Mouse (Mus musculus) right cerebral cortex, postnatal 10 days (tissue): Measurements from ENCODE around the gene Dpp10.
A peak's percentile ranks its signal among the peaks of the same experiment; 100 is the strongest.

Source experiments
- DNase-seq, 2 experiments: peaks; one replicate each; pipeline ENCODE4 v3.0.0; 2021; ENCODE audit warnings: low spot score in 2 of 2

Gene Dpp10

DNA sequence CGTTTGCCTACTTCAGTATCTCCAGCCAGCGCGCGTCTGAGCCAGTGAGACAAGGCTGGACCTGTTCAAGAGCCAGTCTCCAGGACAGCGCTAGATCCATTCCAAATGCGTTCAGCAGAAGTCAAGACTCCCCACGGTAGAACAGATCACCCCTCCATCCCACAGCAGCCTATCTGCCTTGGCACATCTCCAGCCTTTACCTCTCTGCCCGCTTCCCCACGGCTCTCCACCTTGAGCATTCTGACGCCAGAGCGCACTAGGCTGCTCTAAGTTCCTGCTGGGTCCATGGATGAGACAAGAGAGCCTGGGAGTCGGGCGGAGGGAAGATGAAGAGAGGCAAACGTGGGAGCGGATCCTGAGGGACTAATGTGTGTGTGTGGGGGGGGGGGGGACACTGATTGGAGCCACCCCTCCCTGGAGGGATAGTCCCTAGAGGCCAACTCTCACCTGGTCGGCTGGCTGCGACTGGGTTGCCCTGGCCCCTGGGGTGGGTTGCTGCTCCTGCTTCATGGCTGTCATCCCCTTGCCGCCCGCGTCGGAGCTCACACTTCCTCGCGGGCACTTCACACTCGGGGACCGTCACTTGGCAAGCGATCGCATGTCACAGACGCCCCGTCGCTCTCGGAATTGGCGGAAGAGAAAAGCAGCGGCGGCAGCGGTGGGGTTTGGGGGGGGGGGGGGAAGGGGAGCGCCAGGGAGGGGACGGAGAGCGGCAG lies at the start of gene Dpp10:
Gene Dpp10, minus strand, starts transcription at position 635 of the 716 bp plus-strand sequence.
- DNase-seq, result peak; percentile 66 to 70

DNA sequence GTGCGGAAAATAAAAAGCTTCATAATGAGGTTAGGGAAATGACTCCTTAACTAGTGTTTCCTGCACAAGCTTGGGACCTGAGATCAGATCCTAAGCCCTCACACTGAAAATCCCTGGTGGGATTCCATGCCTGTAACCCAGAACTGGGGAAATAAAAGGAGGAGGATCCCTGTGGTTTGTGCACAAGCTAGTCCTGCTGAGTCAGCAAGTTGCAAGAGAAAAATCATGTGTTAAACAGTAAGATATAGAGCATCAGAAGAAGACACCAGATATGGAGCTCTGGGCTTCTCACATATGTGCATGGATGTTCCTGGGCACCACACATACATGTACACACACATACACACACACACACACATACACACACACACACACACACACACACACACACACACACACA lies 3.2 kb upstream of the Dpp10 start:
- DNase-seq, result no peak

DNA sequence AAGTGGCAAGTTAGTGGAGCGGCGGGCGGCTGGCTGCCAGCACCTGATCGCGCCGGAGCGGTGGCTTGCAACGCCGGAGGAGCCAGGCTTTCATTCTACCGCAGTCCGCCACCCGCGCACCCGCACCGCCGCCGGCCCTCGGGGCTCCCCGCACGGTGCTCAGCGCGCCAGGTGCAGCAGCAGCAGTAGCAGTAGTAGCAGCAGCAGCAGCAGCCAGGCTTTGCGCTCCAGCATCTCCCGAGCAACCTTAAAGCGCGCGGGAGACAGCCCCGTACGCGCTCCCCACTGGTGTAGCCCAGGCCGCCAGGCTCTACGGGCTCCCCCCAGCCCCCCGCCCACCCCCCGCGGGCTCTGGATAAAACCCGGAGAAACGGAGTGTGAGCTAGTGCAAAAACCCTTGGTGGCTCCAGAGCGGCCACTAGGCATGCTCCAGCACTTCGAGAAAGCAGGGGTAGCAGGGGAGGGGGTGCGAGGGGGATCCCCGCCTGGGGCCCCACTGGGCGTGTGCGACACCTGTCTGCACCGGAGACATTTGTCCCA lies 472 bp upstream of the Dpp10 start:
- DNase-seq, result peak; percentile 70 to 83

DNA sequence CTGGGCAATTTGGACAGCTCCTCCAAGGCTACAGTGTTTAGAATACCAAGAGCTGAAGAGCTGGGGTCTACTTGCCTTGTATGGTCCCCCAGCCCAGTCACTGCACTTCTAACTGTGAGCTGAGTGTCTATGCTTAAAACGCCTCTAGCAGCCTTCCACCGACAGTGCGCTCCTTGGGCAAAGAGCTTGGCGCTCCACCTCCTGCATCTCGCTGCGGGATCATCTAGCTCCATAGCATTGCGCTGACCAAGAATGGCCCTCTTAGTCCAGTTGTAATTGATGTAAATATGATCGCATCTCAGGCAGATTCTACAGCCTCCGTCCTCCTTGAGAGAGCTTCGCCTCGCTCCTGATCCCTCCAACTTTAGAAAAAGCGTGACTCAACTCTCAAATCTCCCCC lies 1.2 kb downstream of the Dpp10 start:
- peak; percentile 44 to 47 for DNase-seq

DNA sequence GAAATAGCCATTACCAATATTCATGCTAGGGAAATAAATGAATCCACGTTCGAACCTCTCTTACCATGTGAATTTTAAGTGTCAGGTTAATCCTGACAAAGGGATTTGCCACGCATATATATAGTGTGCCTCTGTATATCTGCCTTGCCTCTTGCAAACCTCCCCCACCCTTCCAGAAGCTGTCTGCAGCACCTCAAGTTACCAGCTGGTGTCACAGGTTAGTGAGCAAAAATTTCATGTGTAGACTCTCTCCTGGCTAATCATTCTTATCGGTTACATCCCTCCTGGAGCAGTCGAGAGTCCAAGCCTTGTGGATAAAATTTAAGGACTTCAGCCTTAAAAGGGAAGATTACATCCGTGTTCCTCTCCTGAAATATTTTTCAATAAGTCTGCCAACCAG lies 1.9 kb downstream of the Dpp10 start:
- peak in 1 of 2 experiments; percentile 25 for DNase-seq

DNA sequence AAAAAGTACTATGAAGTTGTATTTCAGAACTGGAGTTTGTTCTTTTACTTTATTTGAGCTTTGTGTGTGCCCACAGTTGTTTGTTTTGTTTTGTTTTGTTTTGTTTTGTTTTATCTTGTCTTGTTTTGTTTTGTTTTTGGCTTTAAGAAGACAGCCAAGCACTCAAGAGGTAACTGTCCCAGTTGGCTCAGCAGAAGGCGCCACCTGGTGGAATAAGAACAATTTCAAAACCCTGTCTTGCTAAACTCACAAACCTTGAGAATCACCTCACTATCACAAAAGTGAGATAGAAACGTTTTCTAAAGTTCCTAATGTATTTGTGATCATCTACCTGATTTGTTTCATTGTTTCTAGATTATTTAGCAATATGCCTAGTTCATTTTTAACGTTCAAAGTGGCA lies 3.8 kb downstream of the Dpp10 start:
- peak; percentile 56 for DNase-seq

DNA sequence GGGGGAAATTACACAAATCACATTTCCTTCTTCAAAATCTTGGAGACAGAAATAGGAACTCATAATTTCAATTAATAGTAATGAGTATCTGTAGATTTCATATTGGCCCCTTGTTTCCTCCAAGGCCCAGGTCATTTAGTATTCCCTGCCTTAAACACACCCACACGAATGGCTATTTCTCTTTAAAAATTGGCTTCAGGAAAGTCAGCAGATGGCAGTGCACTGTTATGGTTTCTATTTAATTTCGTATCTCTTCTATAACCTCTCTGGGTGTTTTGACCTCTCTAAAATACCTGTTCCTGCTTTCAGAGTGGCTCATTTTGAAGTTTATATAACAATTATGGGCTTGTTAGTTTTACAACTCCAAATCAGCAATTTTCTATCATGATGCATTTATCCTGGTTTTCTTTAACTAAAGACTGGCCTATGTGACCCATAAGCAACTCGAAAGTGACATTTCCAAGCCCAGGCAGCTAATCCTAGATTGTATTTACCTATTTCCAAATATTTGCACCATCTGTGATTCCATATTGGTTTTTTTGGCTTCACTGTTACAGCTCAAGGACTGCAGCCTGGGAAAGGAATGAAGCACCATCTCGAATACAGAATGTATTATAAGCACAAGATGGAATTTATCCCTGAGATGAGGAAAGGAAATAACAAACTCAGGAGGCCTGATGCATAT lies 9.9 kb downstream of the Dpp10 start:
- no peak for DNase-seq

DNA sequence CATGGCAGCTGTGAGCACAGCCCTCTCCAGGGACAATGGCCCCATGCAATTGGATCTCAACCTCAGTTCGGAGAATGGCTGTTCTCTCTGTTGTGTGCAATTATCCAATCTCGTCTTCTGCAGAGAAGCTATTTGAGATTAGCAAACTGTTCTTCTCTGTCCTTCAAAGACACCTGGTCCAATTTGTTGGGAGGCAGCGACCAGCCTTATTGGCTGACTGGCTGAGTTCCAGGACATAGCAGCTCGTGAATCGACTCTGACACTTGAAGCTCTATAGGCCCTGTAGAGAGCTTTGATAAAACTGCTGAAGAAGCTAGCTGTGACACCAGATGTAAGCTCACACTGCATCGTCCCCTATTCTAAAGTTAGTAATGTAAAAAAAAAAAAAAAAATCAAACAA lies 12.7 kb downstream of the Dpp10 start:
- DNase-seq, result no peak

DNA sequence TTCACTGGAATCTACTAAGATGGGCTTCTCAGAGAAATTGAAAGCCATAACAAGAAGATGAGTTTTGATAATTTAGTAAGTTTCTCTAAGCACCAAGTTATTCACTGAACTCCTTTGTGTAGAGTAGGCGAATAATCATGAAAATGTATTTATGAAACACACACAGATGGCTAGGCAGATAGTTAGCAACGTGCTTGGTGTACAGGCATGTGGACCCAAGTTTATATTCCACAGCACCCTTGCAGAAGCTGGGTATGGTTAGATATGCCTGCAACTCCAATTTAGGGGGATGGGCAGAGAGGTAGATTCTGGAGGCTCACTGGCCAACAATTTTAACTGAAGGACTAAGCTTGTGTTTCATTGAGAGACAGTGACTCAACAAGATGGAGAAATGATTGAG lies 13.4 kb downstream of the Dpp10 start:
- DNase-seq, result no peak

DNA sequence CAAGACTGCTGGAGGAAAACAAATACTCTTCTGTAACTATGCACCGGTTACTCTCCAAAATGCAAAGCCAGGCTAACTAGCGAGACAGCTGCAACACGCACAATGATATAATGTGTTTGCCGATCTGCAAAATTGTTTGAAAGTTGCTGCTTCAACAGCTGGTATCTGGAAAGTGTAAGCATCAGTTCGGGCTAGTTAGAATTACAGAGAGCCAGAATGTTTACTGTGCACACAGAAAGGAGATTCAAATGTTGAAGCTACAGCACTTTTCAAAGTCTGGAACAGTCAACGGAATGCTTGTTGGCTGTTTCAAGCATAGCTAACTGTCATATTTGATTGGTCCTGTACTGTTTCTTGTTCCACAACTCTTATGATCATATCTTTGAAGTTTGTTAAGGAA lies 42.6 kb downstream of the Dpp10 start:
- peak in 1 of 2 experiments; percentile 22 for DNase-seq

DNA sequence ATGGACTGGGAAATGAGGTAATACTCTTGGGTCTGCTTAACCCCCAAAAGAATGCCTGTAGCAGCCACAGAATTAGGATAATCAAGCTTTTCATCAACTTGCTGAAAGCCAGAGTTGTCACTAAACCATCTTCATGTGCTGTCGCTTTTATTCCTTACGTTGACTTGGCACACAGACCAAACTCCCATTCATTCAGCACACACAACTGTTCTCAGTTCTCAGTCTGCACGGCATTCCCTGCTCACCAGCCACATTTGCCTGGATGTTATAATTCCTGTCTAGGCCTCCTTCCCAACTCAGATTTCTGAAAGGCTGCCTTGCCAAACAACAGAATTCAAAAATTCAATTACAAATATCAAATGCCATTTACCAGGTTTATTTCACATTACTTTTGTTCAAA lies 49.6 kb downstream of the Dpp10 start:
- DNase-seq, result peak; percentile 52 to 67

DNA sequence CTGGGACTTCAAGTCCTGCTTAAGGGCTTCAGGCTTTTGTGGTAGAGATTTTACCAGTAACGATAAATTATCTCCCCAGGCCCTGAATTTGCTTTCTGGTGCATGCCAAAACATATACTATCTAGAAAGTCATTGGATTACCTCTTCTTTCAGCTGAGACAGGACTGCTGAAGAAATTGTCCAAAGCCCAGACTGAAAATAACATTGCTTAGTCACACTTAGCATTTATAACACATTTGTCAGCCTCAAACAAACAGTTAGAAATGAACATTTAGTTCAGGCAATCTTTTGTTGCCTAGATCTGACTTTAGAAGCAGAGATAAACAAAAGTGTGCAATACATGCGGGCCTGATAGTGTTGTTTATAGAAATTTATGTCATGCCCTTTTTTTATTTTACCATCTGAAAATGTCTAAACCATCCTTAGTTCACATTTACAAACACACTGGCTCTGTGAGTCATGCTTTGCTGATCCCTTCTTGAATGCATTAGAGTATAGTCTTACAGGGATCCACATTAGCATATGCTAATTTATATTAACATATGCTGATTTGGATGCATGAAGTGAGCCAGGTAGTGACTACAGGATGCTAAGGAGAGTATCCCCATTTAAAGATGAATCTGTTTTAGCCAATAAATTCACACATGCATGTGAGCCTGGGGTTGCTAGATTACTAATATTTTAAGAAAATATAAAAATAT lies 59.9 kb downstream of the Dpp10 start:
- DNase-seq, result no peak

DNA sequence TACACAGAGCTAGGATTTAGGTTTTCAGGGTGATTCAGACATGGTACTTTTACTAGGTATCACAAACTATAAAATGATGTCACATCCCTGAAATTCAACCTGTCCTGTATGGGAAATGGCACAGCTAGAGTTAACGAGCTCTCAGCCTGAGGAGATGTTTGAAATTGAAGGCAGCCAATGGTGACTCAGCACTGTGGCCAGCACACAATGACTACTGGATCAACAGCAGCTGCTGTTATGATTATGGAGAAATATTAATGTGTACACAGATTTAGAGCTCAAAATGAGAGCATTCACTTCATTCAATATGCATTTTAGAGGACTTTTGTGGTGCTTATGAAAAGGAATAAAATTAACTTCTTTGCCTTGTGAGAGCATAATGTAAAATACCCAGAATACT lies 66.8 kb downstream of the Dpp10 start:
- no peak for DNase-seq

DNA sequence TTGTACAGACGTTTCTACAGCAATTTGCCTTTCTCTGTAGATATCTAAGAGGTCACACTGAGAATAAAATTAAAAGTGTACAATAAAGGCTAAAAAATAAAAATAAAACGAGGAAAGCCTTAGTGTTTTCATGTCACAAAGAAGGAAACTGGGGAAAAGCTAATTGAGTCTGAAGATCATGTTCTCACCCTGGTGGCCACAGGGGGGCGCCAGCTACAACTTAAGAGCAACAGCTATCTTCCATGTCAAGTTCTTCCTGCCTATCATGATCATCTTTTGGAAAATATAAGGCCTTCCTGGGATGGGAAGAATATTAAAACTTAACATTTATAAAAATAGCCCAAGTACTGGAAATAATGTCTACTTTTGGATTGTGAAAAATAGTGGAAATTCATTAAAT lies 70.7 kb downstream of the Dpp10 start:
- DNase-seq, result peak in 1 of 2 experiments; percentile 45

DNA sequence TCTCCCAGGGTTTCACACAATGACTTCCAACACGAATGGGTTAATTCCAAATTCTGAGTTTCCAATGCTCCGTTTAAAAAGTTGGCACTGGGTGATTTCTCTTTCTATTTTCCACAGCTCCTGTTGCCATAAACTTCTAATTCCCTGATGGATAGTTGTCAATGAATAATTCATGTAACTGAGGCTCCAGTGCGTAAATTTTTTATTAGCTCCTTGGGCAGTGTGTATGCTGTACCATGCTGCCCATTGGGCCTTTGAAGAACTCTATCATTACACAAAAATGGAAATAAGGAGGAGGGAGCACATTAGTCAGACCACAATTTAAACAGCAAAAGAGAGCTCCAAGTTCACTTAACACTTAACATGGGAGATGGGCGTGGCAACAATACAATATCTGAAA lies 99.2 kb downstream of the Dpp10 start:
- DNase-seq, result no peak

DNA sequence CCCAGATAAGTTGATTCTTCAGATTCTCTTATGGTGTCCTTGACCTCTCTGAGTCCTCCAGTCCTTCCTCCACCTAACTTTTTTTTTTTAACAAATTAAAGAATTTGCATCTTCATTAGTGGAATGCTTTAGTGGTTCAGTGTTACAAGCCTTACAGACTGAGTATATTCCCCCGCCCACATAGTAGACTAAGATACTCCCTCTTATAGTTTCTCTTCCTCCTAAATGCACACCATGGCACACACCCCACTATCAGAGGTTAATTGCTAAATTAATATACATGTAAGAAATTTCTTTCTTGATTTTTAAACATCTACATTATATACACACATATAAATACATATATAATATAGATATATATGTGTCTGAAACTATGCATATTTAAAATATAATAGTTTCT lies 104.5 kb downstream of the Dpp10 start:
- no peak for DNase-seq

DNA sequence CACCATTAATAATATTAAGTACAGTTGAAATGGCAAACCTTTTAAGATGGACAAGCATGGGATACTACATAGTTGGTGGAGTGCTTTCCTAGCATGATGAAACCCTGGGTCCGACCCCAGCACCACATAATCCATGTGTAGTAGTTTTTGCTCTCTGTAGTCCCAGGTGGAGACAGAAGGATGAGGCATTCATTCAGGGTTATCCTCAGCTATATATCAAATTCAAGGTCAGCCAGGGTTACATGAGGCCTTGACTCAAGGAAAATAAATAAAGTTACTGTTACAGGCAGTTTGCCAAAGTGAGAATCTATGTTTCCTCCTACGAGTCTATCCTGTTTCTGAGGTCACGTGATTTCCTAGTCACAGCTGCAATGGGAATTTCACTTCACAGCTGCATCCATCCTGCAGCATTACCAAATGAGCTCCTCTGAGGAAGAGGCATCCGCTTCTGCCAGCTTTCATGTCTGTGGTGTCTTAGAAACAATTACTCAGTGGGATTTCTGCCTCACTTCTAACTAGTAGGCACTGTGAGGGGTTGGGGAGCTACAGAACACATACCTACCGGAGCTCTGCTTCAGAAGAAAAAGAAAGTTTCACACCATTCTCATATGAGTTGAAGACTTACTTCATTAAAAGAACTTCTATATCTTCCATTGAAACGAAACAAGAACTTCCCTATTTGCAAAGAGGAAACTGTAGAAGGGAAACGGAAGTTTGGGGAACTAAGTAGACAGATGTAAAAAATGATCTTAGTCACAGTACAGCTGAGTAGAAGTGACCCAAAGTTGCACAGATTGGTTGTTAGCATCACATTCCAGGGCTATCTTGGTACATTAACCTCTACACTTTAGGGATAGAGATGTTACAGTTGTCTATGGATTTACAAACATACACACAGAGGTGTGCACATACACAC lies 111.3 kb downstream of the Dpp10 start:
- no peak for DNase-seq

DNA sequence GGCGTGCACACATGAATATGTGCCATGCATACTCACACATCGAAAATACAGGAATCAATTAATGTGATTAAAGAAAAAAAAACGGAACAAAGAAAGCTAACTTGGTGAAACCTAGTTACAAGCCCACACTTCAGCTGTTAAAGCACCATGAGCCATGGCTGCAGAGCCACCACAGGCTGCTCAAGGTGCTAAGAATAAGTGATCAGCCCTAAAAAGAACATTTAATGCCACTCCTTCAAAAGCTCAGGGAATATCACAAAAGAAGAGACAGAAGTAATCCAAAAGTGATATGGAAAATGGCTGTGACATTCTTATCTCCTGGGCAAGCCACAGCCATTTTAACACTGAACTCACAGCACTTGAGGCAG lies 117.4 kb downstream of the Dpp10 start:
- DNase-seq, result no peak

DNA sequence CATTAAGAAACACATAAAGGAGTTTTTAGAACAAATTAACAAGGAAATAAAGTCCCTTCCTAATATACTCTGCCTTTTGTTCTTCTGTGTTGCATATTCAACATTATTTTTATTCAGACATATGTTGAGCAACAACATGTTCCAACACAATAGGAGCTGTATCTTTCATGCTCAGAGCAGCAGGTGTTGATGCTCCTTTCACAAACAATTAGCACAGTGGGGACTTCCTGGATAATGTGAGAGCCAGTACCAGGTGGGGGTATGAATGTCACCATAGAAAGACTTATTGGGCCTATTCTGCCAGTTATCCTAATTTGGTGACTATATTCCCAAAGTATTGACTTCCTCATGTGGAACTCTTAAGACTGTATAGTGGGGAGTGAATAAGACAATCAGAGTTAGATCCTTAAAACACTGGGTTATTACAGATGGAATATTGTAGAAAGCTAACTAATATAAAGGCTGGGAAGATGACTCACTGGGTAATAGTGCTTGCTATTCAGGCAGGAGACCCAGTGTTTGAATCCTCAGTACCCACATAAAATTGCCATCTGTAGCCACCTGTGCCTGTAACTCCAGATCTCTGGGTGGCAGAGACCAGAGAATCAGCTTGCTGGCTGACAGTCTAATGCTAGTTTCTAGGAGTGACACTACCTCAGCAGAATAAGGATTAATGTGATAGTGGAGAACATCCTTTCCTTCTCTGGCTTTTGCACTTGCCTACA lies 117.9 kb downstream of the Dpp10 start:
- no peak for DNase-seq

DNA sequence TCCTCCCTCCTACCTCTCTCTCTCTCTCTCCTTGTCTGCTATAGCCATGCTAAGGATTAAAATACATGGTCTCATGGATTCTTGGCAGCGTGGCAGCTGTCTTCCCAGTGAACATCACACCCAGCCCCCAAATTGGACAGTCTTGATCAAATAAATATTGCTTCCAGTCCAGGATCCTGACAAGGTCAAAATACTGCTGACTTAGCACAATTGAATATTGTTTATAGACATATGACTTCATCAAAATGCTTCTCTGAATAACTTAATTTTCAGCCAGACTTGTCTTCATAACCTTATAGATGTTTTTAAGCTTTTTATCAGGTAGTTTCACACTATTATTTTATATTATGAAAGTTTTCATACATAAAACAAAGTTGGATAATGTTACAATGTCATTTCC lies 120.5 kb downstream of the Dpp10 start:
- no peak for DNase-seq

DNA sequence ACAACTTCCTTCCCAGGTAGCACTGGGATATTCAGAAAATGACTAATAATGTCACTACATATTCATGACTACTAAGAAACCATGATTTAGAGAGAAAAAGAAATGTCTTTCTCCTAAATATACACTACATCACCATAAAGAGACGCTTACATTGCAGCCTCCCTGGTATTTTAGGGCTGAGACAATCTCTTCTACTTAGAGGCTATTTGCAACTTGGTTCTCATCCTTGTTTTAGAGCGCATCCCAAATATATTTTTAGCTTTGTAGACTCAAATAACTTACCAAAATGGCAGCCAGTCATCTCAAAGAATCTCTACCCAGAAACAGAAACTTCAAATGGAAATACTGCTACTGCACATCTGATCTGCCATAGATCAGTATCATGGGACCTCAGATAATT lies 121.5 kb downstream of the Dpp10 start:
- DNase-seq, result no peak
